Mouse (Mus musculus) neural tube, embryonic 12.5 days (tissue): Measurements from ENCODE around the gene Pik3c2g. TPM values are rescaled to one million over a fixed set of nuclear protein-coding genes. Genes with fewer than 3 reads are reported as not detected.

Experiments
- ATAC-seq: fragments of 200-750 bp; cut with Nextera tagmentation; 2 replicates; pipeline ENCODE4 v1.8.0; 2017; ENCODE audit warnings: low read depth, mild to moderate bottlenecking, moderate TSS enrichment, moderate library complexity; ENCODE audit not compliant: low FRiP score
- H3K27ac ChIP-seq: fragments of 300-500 bp; sonication (generic); 2 replicates; pipeline ENCODE4 v1.5.1; 2016
- H3K27me3 ChIP-seq: fragments of 300-500 bp; sonication (generic); replicated peaks from 2 replicates; pipeline ENCODE4 v1.6.1; 2016; ENCODE audit warnings: mild to moderate bottlenecking
- H3K36me3 ChIP-seq: fragments of 300-500 bp; sonication (generic); 2 replicates; pipeline ENCODE4 v1.6.1; 2016; ENCODE audit warnings: mild to moderate bottlenecking
- H3K4me1 ChIP-seq: fragments of 300-500 bp; sonication (generic); 2 replicates; pipeline ENCODE4 v1.6.1; 2016
- H3K4me2 ChIP-seq: fragments of 300-500 bp; sonication (generic); replicated peaks from 2 replicates; pipeline ENCODE4 v1.6.1; 2016; ENCODE audit warnings: mild to moderate bottlenecking
- H3K4me3 ChIP-seq: fragments of 300-500 bp; sonication (generic); 2 replicates; pipeline ENCODE4 v1.5.1; 2016
- H3K9ac ChIP-seq: fragments of 300-500 bp; sonication (generic); 2 replicates; pipeline ENCODE4 v1.6.1; 2016; ENCODE audit warnings: mild to moderate bottlenecking
- H3K9me3 ChIP-seq: fragments of 300-500 bp; sonication (generic); 2 replicates; pipeline ENCODE4 v1.6.1; 2016; ENCODE audit warnings: mild to moderate bottlenecking
- WGBS: fragments of 180-500 bp; shearing (Covaris S2); methylation state at CpG from one replicate; pipeline ENCODE4 v1.1.7; 2016; 5-methylcytosine and 5-hydroxymethylcytosine counted together
- polyA plus RNA-seq: library from polyadenylated mRNA; unstranded; fragments of >200 nt; fragmentation: Nextera tagmentation; extraction: Ambion mirVana; gene quantifications from 2 replicates; pipeline ENCODE4 v1.2.1, GENCODE M21; 2016

The Pik3c2g gene
- polyA plus RNA-seq, 1 experiment from 2014 or later = 0.24 TPM

GRCm38 (mm10) chr6:139799541-139800226, 212.7 kb downstream of the Pik3c2g start:
- Histone ChIP-seq H3K4me1 (no peaks in the 10 kb centered on the region), H3K9me3 (no peaks in the 10 kb centered on the region), H3K36me3 (no peaks in the 10 kb centered on the region), H3K27me3 (no peaks in the 10 kb centered on the region), H3K4me2 (no peak overlapping the region), H3K27ac (no peak overlapping the region), H3K9ac (no peak overlapping the region), H3K4me3 (no peak overlapping the region)
- no peak for ATAC-seq
- WGBS = 87% methylated on average over 8 of the region's 8 CpGs

GRCm38 (mm10) chr6:139821916-139822315, 234.9 kb downstream of the Pik3c2g start:
- H3K27me3 ChIP-seq = no peaks in the 10 kb centered on the region
- no peak overlapping the region for H3K4me3 ChIP-seq
- H3K4me2 ChIP-seq = no peak overlapping the region
- ATAC-seq = no peak
- H3K27ac ChIP-seq = no peak overlapping the region
- H3K36me3 ChIP-seq = no peaks in the 10 kb centered on the region
- H3K4me1 ChIP-seq = no peaks in the 10 kb centered on the region
- WGBS = 74% methylated on average over 8 of the region's 8 CpGs
- H3K9ac ChIP-seq = no peak overlapping the region
- no peaks in the 10 kb centered on the region for H3K9me3 ChIP-seq

- ATAC-seq = no peak
- Histone ChIP-seq H3K9ac (no peak overlapping the region), H3K4me1 (no peaks in the 10 kb centered on the region), H3K27me3 (no peaks in the 10 kb centered on the region), H3K27ac (no peak overlapping the region), H3K4me3 (no peak overlapping the region), H3K4me2 (no peak overlapping the region), H3K9me3 (no peaks in the 10 kb centered on the region), H3K36me3 (no peaks in the 10 kb centered on the region)
- 69% methylated on average over 6 of the region's 6 CpGs for WGBS
These were observed 251.2 kb downstream of the Pik3c2g start for GRCm38 (mm10) chr6:139838239-139838638.

- no peak for ATAC-seq
- no peaks in the 10 kb centered on the region for H3K27me3 ChIP-seq
These were observed 251.7 kb downstream of the Pik3c2g start for GRCm38 (mm10) chr6:139838713-139839112.

GRCm38 (mm10) chr6:139839907-139840306, 252.9 kb downstream of the Pik3c2g start:
- no peaks in the 10 kb centered on the region for H3K4me1 ChIP-seq
- 77% methylated on average over 7 of the region's 7 CpGs for WGBS
- H3K9ac ChIP-seq = no peak overlapping the region
- H3K36me3 ChIP-seq = no peaks in the 10 kb centered on the region
- H3K4me2 ChIP-seq = no peak overlapping the region
- H3K27ac ChIP-seq = no peak overlapping the region
- no peaks in the 10 kb centered on the region for H3K9me3 ChIP-seq
- ATAC-seq = no peak
- H3K4me3 ChIP-seq = no peak overlapping the region
- no peaks in the 10 kb centered on the region for H3K27me3 ChIP-seq

More at GRCm38 (mm10) chr6:139838713-139839112, 251.7 kb downstream of the Pik3c2g start:
- no peaks in the 10 kb centered on the region for H3K4me1 ChIP-seq
- WGBS = 90% methylated on average over 3 of the region's 3 CpGs
- H3K4me3 ChIP-seq = no peak overlapping the region
- H3K9ac ChIP-seq = no peak overlapping the region
- H3K4me2 ChIP-seq = no peak overlapping the region
- no peaks in the 10 kb centered on the region for H3K9me3 ChIP-seq
- H3K36me3 ChIP-seq = no peaks in the 10 kb centered on the region
- no peak overlapping the region for H3K27ac ChIP-seq

GRCm38 (mm10) chr6:139841272-139841671, 254.3 kb downstream of the Pik3c2g start:
- Histone ChIP-seq H3K9ac (no peak overlapping the region), H3K9me3 (no peaks in the 10 kb centered on the region), H3K4me1 (no peaks in the 10 kb centered on the region), H3K36me3 (no peaks in the 10 kb centered on the region), H3K4me3 (no peak overlapping the region), H3K27ac (no peak overlapping the region), H3K27me3 (no peaks in the 10 kb centered on the region), H3K4me2 (no peak overlapping the region)
- ATAC-seq = no peak
- WGBS = 96% methylated on average over 8 of the region's 8 CpGs

GRCm38 (mm10) chr6:139842626-139843025, 255.6 kb downstream of the Pik3c2g start:
- no peaks in the 10 kb centered on the region for H3K27me3 ChIP-seq
- no peaks in the 10 kb centered on the region for H3K4me1 ChIP-seq
- no peak overlapping the region for H3K4me2 ChIP-seq
- no peak for ATAC-seq
- H3K27ac ChIP-seq = no peak overlapping the region
- no peaks in the 10 kb centered on the region for H3K36me3 ChIP-seq
- 79% methylated on average over 1 of the region's 1 CpGs for WGBS
- no peaks in the 10 kb centered on the region for H3K9me3 ChIP-seq
- no peak overlapping the region for H3K9ac ChIP-seq
- H3K4me3 ChIP-seq = no peak overlapping the region

GRCm38 (mm10) chr6:139843531-139843930, 256.5 kb downstream of the Pik3c2g start:
- ATAC-seq = no peak
- 82% methylated on average over 4 of the region's 4 CpGs for WGBS
- Histone ChIP-seq H3K9me3 (no peaks in the 10 kb centered on the region), H3K9ac (no peak overlapping the region), H3K36me3 (no peaks in the 10 kb centered on the region), H3K4me1 (no peaks in the 10 kb centered on the region), H3K27me3 (no peaks in the 10 kb centered on the region), H3K4me3 (no peak overlapping the region), H3K27ac (no peak overlapping the region), H3K4me2 (no peak overlapping the region)

- Histone ChIP-seq H3K27me3 (no peaks in the 10 kb centered on the region), H3K36me3 (no peaks in the 10 kb centered on the region), H3K4me1 (no peaks in the 10 kb centered on the region; the same call in 1 of the 2 replicates), H3K4me2 (no peak overlapping the region), H3K9ac (no peak overlapping the region), H3K27ac (no peak overlapping the region), H3K9me3 (no peaks in the 10 kb centered on the region), H3K4me3 (no peak overlapping the region)
- WGBS = 83% methylated on average over 7 of the region's 7 CpGs
- no peak for ATAC-seq
These were observed 260.0 kb downstream of the Pik3c2g start for GRCm38 (mm10) chr6:139846889-139847544.

- Histone ChIP-seq H3K27me3 (no peaks in the 10 kb centered on the region), H3K36me3 (no peaks in the 10 kb centered on the region), H3K4me2 (no peak overlapping the region), H3K27ac (no peak overlapping the region), H3K4me1 (no peaks in the 10 kb centered on the region; the same call in 1 of the 2 replicates), H3K9ac (no peak overlapping the region), H3K4me3 (no peak overlapping the region), H3K9me3 (no peaks in the 10 kb centered on the region)
- WGBS = 86% methylated on average over 3 of the region's 3 CpGs
- no peak for ATAC-seq
These were observed 262.9 kb downstream of the Pik3c2g start for GRCm38 (mm10) chr6:139849931-139850330.

- no peaks in the 10 kb centered on the region; the same call in 1 of the 2 replicates for H3K4me1 ChIP-seq
- no peaks in the 10 kb centered on the region for H3K9me3 ChIP-seq
- WGBS = 88% methylated on average over 21 of the region's 21 CpGs
- no peak for ATAC-seq
- H3K4me3 ChIP-seq = no peak overlapping the region
- no peak overlapping the region for H3K9ac ChIP-seq
- no peak overlapping the region for H3K27ac ChIP-seq
- H3K27me3 ChIP-seq = no peaks in the 10 kb centered on the region
- no peak overlapping the region for H3K4me2 ChIP-seq
- H3K36me3 ChIP-seq = no peaks in the 10 kb centered on the region
These were observed 264.9 kb downstream of the Pik3c2g start for GRCm38 (mm10) chr6:139851705-139852603.

- no peaks in the 10 kb centered on the region for H3K36me3 ChIP-seq
- H3K27ac ChIP-seq = no peak overlapping the region
- no peak overlapping the region for H3K9ac ChIP-seq
- no peak overlapping the region for H3K4me2 ChIP-seq
- ATAC-seq = no peak
- no peak overlapping the region for H3K4me3 ChIP-seq
- H3K27me3 ChIP-seq = no peaks in the 10 kb centered on the region
- H3K9me3 ChIP-seq = no peaks in the 10 kb centered on the region
- H3K4me1 ChIP-seq = no peaks in the 10 kb centered on the region; the same call in 1 of the 2 replicates
- WGBS = 89% methylated on average over 3 of the region's 3 CpGs
These were observed 265.8 kb downstream of the Pik3c2g start for GRCm38 (mm10) chr6:139852836-139853235.
